Mouse (Mus musculus) gastrocnemius, postnatal 25 days (tissue): ENCODE results near the gene Ing5. TPM values are rescaled to one million over a fixed set of nuclear protein-coding genes. Genes with fewer than 3 reads are reported as not detected.
A peak's percentile ranks its signal among the peaks of the same experiment; 100 is the strongest.
"Not testable (repeated sequence)": the region's sequence is repeated elsewhere in the genome, so short reads cannot be mapped to it uniquely, and the experiment has no call there.

Source experiments
- DNase-seq: peaks from one replicate; pipeline ENCODE4 v3.0.0; 2022
- long read RNA-seq, 2 experiments: library from polyadenylated mRNA; stranded (forward); transcript quantifications; one replicate each; pipeline ENCODE4 v2.0.0; 2021
- total RNA-seq, 2 experiments: library from RNA; stranded (reverse); gene quantifications; 1 replicate in 1 of 2; 2 replicates in 1 of 2; pipeline ENCODE4 v1.2.3; 2021

Gene Ing5
- 1 to 10 TPM; 3.1 TPM for total RNA-seq
- long read RNA-seq, experiment 1, full-length matches to known transcripts = 1 of 3 reads
- long read RNA-seq, experiment 1, partial matches to known transcripts = 1 of 3 reads
- long read RNA-seq, experiment 1, other reads (novel, unspliced or antisense) = 1 of 3 reads
- long read RNA-seq, experiment 2 = 0 reads

- DNase-seq = peak; percentile 98
Observed at GRCm38 (mm10) chr1:93803556-93804507, at the start of gene Ing5. Ing5 (plus strand) TSS chr1:93803965.

- DNase-seq = peak; percentile 95
Observed at GRCm38 (mm10) chr1:93754573-93755290, 49.0 kb upstream of the Ing5 start, which contains the start of gene Thap4. Thap4 (minus strand) TSS chr1:93754864.

GRCm38 (mm10) chr1:93755291-93755610 lies 48.5 kb upstream of the Ing5 start:
- no peak for DNase-seq

GRCm38 (mm10) chr1:93755618-93756017 lies 48.1 kb upstream of the Ing5 start:
- DNase-seq = no peak

GRCm38 (mm10) chr1:93756154-93756553 lies 47.6 kb upstream of the Ing5 start:
- no peak for DNase-seq

GRCm38 (mm10) chr1:93760076-93760475 lies 43.7 kb upstream of the Ing5 start:
- no peak for DNase-seq

- DNase-seq = not testable (repeated sequence)
Observed at GRCm38 (mm10) chr1:93763531-93763930, 40.2 kb upstream of the Ing5 start.

- DNase-seq = no peak
Observed at GRCm38 (mm10) chr1:93764871-93765591, 38.7 kb upstream of the Ing5 start.

GRCm38 (mm10) chr1:93767600-93767999 lies 36.2 kb upstream of the Ing5 start:
- no peak for DNase-seq

- no peak for DNase-seq
Observed at GRCm38 (mm10) chr1:93769901-93770300, 33.9 kb upstream of the Ing5 start.

- DNase-seq = no peak
Observed at GRCm38 (mm10) chr1:93776686-93777085, 27.1 kb upstream of the Ing5 start.

GRCm38 (mm10) chr1:93786912-93787311 lies 16.9 kb upstream of the Ing5 start:
- DNase-seq = no peak

- DNase-seq = no peak
Observed at GRCm38 (mm10) chr1:93794526-93794925, 9.2 kb upstream of the Ing5 start.

GRCm38 (mm10) chr1:93795886-93796285 lies 7.9 kb upstream of the Ing5 start:
- no peak for DNase-seq

GRCm38 (mm10) chr1:93800670-93801503 lies 2.9 kb upstream of the Ing5 start:
- DNase-seq = no peak

GRCm38 (mm10) chr1:93801741-93802238 lies 2.0 kb upstream of the Ing5 start, which contains the start of gene Dtymk:
Dtymk (minus strand) TSS chr1:93801934.
- DNase-seq = peak; percentile 92

- no peak for DNase-seq
Observed at GRCm38 (mm10) chr1:93802771-93803170, 994 bp upstream of the Ing5 start.

GRCm38 (mm10) chr1:93804818-93805217 lies 1.1 kb downstream of the Ing5 start:
- DNase-seq = no peak

GRCm38 (mm10) chr1:93805221-93805951 lies 1.6 kb downstream of the Ing5 start:
- DNase-seq = no peak

- no peak for DNase-seq
Observed at GRCm38 (mm10) chr1:93808871-93809270, 5.1 kb downstream of the Ing5 start.
